Mouse (Mus musculus) kidney, adult 9 months (tissue): ENCODE data around the gene Ptpa.

Source experiments
- DNase-seq: peaks from one replicate; pipeline ENCODE4 v3.0.0; 2022

Ptpa gene

GRCm38 (mm10) chr2:30469796-30470142 lies 53.9 kb downstream of the Ptpa start:
- peak; percentile 76 for DNase-seq

- DNase-seq: peak; percentile 76
Measured at GRCm38 (mm10) chr2:30470143-30470946, 54.5 kb downstream of the Ptpa start.

- no peak for DNase-seq
Measured at GRCm38 (mm10) chr2:30471051-30471450, 55.2 kb downstream of the Ptpa start.

- DNase-seq: peak; percentile 96
Measured at GRCm38 (mm10) chr2:30471795-30472720, 56.2 kb downstream of the Ptpa start.

- peak; percentile 59 for DNase-seq
Measured at GRCm38 (mm10) chr2:30472731-30473351, 57.0 kb downstream of the Ptpa start.

- DNase-seq: peak; percentile 48
Measured at GRCm38 (mm10) chr2:30473431-30474031, 57.7 kb downstream of the Ptpa start.

- DNase-seq: peak; percentile 97
Measured at GRCm38 (mm10) chr2:30474039-30474438, 58.2 kb downstream of the Ptpa start, which contains the start of gene Ier5l. TSS of gene Ier5l (minus strand) at chr2:30474219.

- DNase-seq: no peak
Measured at GRCm38 (mm10) chr2:30474776-30475175, 58.9 kb downstream of the Ptpa start.

- no peak for DNase-seq
Measured at GRCm38 (mm10) chr2:30475457-30475856, 59.6 kb downstream of the Ptpa start.

- no peak for DNase-seq
Measured at GRCm38 (mm10) chr2:30476241-30476640, 60.4 kb downstream of the Ptpa start.

- no peak for DNase-seq
Measured at GRCm38 (mm10) chr2:30478526-30478925, 62.7 kb downstream of the Ptpa start.

GRCm38 (mm10) chr2:30487597-30487996 lies 71.8 kb downstream of the Ptpa start:
- DNase-seq: no peak

- DNase-seq: no peak
Measured at GRCm38 (mm10) chr2:30490384-30490783, 74.5 kb downstream of the Ptpa start.

GRCm38 (mm10) chr2:30495000-30495908 lies 79.4 kb downstream of the Ptpa start:
- DNase-seq: no peak

- DNase-seq: peak; percentile 75
Measured at GRCm38 (mm10) chr2:30495909-30496861, 80.3 kb downstream of the Ptpa start.
